Mouse (Mus musculus): ENCODE measurements around the gene Zfp965.
"Not testable (repeated sequence)": the region's sequence is repeated elsewhere in the genome, so short reads cannot be mapped to it uniquely, and the experiment has no call there.

The Zfp965 gene

GRCm38 (mm10) chr2:175469685-175470084 is at the start of gene Zfp965:
TSS of gene Zfp965 (plus strand) at chr2:175469985.
- not testable (repeated sequence) for DNase-seq (ENCODE audit: low spot score)

- not testable (repeated sequence) for DNase-seq (ENCODE audit: low spot score)
These were observed 34.1 kb upstream of the Zfp965 start, which contains the start of gene Gm4724 for GRCm38 (mm10) chr2:175435707-175436106. TSS of gene Gm4724 (minus strand) at chr2:175435807.

All from layer of hippocampus, adult 9-10 months (tissue).